Mouse (Mus musculus) kidney, postnatal 0 days (tissue): ENCODE results near the gene AC170998.1. TPM values are rescaled to one million over a fixed set of nuclear protein-coding genes. Genes with fewer than 3 reads are reported as not detected.
"Not testable (repeated sequence)": the region's sequence is repeated elsewhere in the genome, so short reads cannot be mapped to it uniquely, and the experiment has no call there.

ENCODE experiments used
- ATAC-seq: fragments of 200-750 bp; cut with Nextera tagmentation; replicated peaks from 2 replicates; pipeline ENCODE4 v1.8.0; 2017; ENCODE audit warnings: low read depth, moderate number of reproducible peaks, moderate TSS enrichment, moderate library complexity; ENCODE audit not compliant: low FRiP score
- DNase-seq: peaks from one replicate; pipeline ENCODE4 v3.0.0-alpha.2; 2016; ENCODE audit warnings: low spot score
- H3K27ac ChIP-seq: fragments of 300-500 bp; sonication (generic); 2 replicates; pipeline ENCODE4 v1.5.1; 2014; ENCODE audit warnings: mild to moderate bottlenecking
- H3K27me3 ChIP-seq: fragments of 300-500 bp; sonication (generic); 2 replicates; pipeline ENCODE4 v1.6.1; 2014; ENCODE audit warnings: low read length, mixed read lengths; ENCODE audit not compliant: insufficient read depth
- H3K36me3 ChIP-seq: fragments of 300-500 bp; sonication (generic); 2 replicates; pipeline ENCODE4 v1.6.1; 2014; ENCODE audit warnings: low read length, mixed read lengths; ENCODE audit not compliant: insufficient read depth
- H3K4me1 ChIP-seq: fragments of 300-500 bp; sonication (generic); replicated peaks from 2 replicates; pipeline ENCODE4 v1.6.1; 2014; ENCODE audit warnings: antibody characterized with exemption, low read length, mixed read lengths; ENCODE audit not compliant: insufficient read depth
- H3K4me2 ChIP-seq: fragments of 300-500 bp; sonication (generic); 2 replicates; pipeline ENCODE4 v1.6.1; 2014; ENCODE audit warnings: mild to moderate bottlenecking, low read length, moderate library complexity, mixed read lengths
- H3K4me3 ChIP-seq: fragments of 300-500 bp; sonication (generic); replicated peaks from 2 replicates; pipeline ENCODE4 v1.5.1; 2014; ENCODE audit warnings: low read depth, low read length
- H3K9ac ChIP-seq: fragments of 300-500 bp; sonication (generic); 2 replicates; pipeline ENCODE4 v1.6.1; 2014; ENCODE audit warnings: low read depth, low read length
- H3K9me3 ChIP-seq: fragments of 300-500 bp; sonication (generic); replicated peaks from 2 replicates; pipeline ENCODE4 v1.6.1; 2016; ENCODE audit warnings: low read length, inconsistent platforms, mixed read lengths
- CTCF ChIP-seq: IDR thresholded peaks from 2 replicates; pipeline ENCODE4 v1.5.1; 2016; ENCODE audit warnings: antibody characterized with exemption, low read depth, mild to moderate bottlenecking, moderate library complexity
- WGBS: fragments of 180-500 bp; shearing (Covaris S2); extraction: QIAGEN DNeasy Blood & Tissue Kit; methylation state at CpG from one replicate; pipeline ENCODE4 v1.1.7; 2014; 5-methylcytosine and 5-hydroxymethylcytosine counted together
- polyA plus RNA-seq: library from polyadenylated mRNA; unstranded; fragments of >200 nt; fragmentation: Nextera tagmentation; extraction: Ambion mirVana; gene quantifications from 2 replicates; pipeline ENCODE4 v1.2.1, GENCODE M21; 2015

The AC170998.1 gene
- polyA plus RNA-seq, 1 experiment from 2014 or later, result 0.66 TPM

DNA sequence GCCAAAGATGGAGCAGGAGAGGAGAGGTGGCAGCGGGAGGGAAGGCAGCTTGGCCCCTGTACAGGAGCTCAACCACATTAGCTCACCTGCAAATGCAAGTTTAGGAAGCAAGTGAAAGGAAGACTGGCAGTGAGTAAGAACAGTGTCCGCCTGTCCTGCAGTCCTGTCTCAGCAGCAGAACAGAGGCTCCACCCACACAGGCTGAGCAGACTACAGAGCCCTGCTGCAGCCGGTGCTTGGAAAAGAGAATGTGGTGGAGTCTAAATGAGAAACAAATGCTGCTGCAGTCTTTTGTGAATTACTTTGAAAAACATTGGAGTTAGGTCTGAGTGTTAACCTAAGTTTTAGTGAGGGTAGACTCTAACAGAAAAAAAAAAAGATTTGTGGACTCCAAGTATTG lies 8.3 kb upstream of the AC170998.1 start:
- no peak for ATAC-seq
- TF ChIP-seq CTCF, result no peak
- H3K27ac ChIP-seq, result no peak overlapping the region
- no peak overlapping the region for H3K9ac ChIP-seq
- peaks cover 46% of the 10 kb centered on the region; the same call in 1 of the 2 replicates for H3K36me3 ChIP-seq
- H3K4me3 ChIP-seq, result no peak overlapping the region
- DNase-seq, result no peak
- no peak overlapping the region for H3K4me2 ChIP-seq
- 76% methylated on average over 3 of the region's 3 CpGs for WGBS
- H3K27me3 ChIP-seq, result no peaks in the 10 kb centered on the region
- H3K4me1 ChIP-seq, result no peaks in the 10 kb centered on the region
- no peaks in the 10 kb centered on the region for H3K9me3 ChIP-seq

DNA sequence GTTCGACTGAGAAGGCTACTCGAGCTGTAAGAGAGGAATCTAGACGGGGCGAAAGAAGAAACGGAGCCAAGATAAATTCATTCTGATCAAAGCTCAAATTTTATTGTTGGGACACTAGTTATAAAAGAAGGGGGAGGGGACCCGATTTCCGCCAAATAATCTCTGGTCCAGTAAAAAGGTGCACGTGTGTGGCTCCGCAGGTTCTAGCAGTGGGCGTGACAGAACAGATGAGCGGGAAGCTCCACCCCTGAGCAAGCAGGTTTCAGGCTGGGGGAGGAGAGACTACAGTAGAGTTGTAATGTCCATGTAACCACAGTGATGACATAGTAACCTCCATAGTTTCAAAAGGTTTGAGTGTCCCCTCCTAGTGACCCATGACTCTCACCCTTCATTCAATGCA lies 1.6 kb downstream of the AC170998.1 start:
- DNase-seq, H3K27me3 ChIP-seq, H3K4me1 ChIP-seq, ATAC-seq, H3K27ac ChIP-seq, H3K4me2 ChIP-seq, H3K4me3 ChIP-seq, H3K9ac ChIP-seq, H3K9me3 ChIP-seq: not testable (repeated sequence)
- 87% methylated on average over 11 of the region's 11 CpGs for WGBS
- H3K36me3 ChIP-seq, result peaks cover 57% of the 10 kb centered on the region

DNA sequence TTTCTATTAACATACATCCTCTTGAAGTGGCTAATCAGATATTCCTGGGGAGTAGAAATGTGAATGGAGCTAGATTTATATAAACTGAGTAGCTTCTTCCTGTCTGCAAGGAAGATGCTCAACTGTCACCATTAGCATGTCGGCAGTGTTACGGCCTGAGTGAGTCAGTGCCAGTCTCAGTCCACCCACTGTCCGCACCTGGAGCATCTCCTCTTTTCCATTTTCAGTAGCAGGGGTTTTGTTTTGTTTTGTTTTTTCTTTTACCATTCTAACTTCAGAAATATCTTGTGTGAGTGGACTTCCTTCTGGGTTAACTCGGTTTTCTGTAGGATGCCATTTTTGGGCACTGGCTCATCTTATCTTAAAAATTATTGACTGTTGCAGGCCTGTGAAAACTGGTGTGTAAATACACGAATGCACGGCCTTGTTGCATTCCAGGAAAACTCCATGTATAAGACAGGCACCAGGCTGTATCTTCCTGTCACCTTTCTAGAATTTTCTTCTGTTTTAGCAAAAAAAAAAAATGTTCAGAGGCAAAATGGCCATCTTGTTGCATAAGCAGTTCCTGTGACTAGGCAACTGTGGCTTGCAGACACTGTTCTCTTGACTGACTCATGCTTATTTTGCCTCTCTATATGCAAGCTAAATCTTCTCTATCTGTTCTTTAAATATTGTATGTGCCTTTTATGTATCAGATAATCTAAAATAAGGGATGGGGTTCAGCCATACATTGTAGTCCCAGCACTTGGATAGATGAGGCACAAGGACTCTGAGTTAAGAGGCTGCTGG lies 9.6 kb downstream of the AC170998.1 start:
- DNase-seq (no peak), ATAC-seq (no peak)
- Histone ChIP-seq H3K4me2 (no peak overlapping the region), H3K9me3 (no peaks in the 10 kb centered on the region), H3K4me1 (no peaks in the 10 kb centered on the region), H3K27me3 (no peaks in the 10 kb centered on the region), H3K27ac (no peak overlapping the region), H3K9ac (no peak overlapping the region), H3K4me3 (no peak overlapping the region), H3K36me3 (peaks cover 39% of the 10 kb centered on the region)
- TF ChIP-seq CTCF, result no peak
- WGBS, result 89% methylated on average over 6 of the region's 6 CpGs

DNA sequence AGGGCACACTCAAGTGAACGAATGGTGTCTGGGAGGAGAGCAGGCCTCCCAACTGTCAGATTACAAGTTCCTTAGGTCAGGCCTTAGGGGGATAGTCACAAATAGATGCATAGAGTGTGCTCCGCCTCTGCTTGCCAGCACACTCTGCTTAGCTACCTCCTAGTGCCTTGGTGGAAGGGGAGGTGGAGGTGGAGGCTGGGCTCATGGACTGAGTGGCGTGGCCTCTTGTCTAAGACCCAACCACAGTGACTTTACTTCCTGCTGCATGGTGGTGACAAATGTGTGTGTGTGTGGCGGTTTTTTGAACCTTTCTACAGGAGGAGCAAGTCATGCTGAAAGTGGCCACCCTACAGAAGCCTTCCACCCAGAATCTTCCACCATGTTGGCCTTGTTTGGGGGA lies 10.6 kb downstream of the AC170998.1 start:
- H3K36me3 ChIP-seq, result peaks cover 39% of the 10 kb centered on the region
- 77% methylated on average over 4 of the region's 4 CpGs for WGBS
- DNase-seq, result no peak
- H3K27me3 ChIP-seq, result no peaks in the 10 kb centered on the region
- H3K27ac ChIP-seq, result no peak overlapping the region
- no peak overlapping the region for H3K9ac ChIP-seq
- no peaks in the 10 kb centered on the region for H3K9me3 ChIP-seq
- no peak for ATAC-seq
- H3K4me3 ChIP-seq, result no peak overlapping the region
- H3K4me2 ChIP-seq, result no peak overlapping the region
- H3K4me1 ChIP-seq, result no peaks in the 10 kb centered on the region
- TF ChIP-seq CTCF, result no peak

DNA sequence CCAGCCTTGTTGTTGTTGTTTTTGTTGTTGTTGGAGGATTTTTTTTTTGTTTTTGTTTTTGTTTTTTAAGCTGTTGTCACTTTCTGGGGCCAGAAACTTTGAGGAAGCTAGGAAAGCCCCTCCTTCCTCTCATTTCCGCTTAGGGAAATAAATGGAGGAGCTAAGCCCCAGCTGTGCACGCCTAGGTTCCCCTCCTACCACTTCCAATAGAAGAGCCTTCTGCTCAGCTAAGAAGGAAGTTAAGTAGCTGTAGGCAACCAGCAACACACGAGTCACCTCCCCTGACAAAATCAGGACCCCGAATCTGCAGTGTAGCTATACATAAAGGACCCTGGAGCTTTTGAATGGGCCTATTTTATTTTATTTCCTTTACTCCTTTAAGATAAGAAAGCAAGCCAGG lies 12.1 kb downstream of the AC170998.1 start:
- 87% methylated on average over 4 of the region's 4 CpGs for WGBS
- H3K9ac ChIP-seq, result no peak overlapping the region
- no peak overlapping the region for H3K27ac ChIP-seq
- H3K4me3 ChIP-seq, result no peak overlapping the region
- no peak for DNase-seq
- H3K4me1 ChIP-seq, result no peaks in the 10 kb centered on the region
- no peaks in the 10 kb centered on the region for H3K27me3 ChIP-seq
- H3K36me3 ChIP-seq, result peaks cover 38% of the 10 kb centered on the region
- no peak for TF ChIP-seq CTCF
- H3K9me3 ChIP-seq, result no peaks in the 10 kb centered on the region
- no peak overlapping the region for H3K4me2 ChIP-seq
- ATAC-seq, result no peak

DNA sequence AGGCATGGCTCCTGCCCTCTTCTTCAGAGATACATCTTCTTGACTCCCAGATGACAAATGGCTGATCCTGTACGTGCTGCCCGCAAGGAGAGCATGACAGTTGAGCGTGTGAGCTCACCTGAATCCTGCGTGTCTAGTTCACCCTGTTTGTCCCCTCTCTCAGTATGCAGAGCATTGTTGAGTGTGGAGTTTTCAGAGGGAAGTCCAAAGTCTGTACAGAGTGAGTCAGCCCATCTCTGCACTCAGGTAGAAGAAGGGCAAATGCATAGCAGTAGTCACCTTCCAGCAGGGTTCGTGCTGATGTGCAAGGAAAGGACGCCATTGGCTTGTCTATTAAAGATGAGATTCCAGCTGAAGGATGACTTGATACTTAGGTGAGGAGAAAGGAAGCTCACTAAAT lies 13.4 kb downstream of the AC170998.1 start:
- ATAC-seq, result peak; percentile 59; the same call in 1 of the 2 replicates
- Histone ChIP-seq H3K27ac (no peak overlapping the region), H3K4me3 (no peak overlapping the region), H3K9me3 (no peaks in the 10 kb centered on the region), H3K36me3 (peaks cover 50% of the 10 kb centered on the region), H3K4me1 (no peaks in the 10 kb centered on the region), H3K4me2 (no peak overlapping the region), H3K27me3 (no peaks in the 10 kb centered on the region), H3K9ac (no peak overlapping the region)
- peak; percentile 5 for DNase-seq
- WGBS, result 91% methylated on average over 6 of the region's 6 CpGs
- TF ChIP-seq CTCF, result no peak
